Mouse (Mus musculus) splenic B cell, adult 2 months (primary cell): ENCODE measurements around the gene Arnt2.

Source experiments
- DNase-seq: peaks from one replicate; pipeline ENCODE4 v3.0.0-alpha.2; 2011; ENCODE audit warnings: low read depth, low spot score
- H3K27me3 ChIP-seq: 2 replicates; pipeline ENCODE4 v1.6.1; 2012; ENCODE audit warnings: mild to moderate bottlenecking, low read length, moderate library complexity, mixed read lengths; ENCODE audit not compliant: control insufficient read depth, poor library complexity, insufficient read depth, severe bottlenecking
- H3K36me3 ChIP-seq: 2 replicates; pipeline ENCODE4 v1.6.1; 2012; ENCODE audit warnings: mild to moderate bottlenecking, low read length, moderate library complexity, mixed read lengths; ENCODE audit not compliant: control insufficient read depth, poor library complexity, insufficient read depth, severe bottlenecking

The Arnt2 gene

DNA sequence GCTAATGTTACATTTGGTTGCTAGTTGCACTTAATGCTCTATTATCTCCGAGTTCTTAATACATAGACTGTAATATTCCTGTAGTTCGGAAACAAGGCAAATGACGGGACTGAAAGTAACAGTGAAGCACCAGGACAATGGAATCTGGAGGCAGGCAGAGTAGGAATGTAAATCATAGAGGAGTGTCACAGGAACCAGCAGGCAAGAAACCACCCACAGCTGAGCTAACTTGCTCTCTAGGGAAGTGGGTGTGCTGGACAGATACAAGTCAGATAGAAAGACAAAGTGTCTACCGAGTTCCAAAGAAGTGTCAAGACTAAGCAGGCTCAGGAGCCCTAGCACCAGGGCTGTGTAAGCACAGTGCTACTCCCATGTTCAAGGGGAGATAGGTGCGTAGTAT is 32.6 kb downstream of the Arnt2 start:
- DNase-seq, result no peak
- Histone ChIP-seq H3K27me3 (no peaks in the 10 kb centered on the region), H3K36me3 (no peaks in the 10 kb centered on the region)

DNA sequence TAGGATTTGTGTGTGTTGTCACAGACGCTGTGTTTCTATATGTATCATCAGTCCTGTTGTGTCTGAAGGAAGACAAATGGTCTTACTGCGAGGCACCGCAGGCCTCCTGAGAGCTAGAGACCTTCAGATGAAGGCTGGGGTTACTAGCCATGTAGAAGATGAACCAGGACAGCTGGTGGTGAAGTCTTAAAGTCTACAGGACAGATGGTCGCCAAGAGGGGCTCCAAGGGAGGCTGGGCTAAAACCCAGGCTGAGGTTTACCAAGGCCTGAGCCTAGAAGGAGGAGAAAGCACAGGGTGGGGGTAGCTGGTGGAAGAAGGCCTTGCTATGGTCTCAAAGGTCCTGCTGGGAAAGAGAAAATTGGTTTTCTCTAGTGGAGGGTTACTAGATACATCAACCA is 36.3 kb downstream of the Arnt2 start:
- no peaks in the 10 kb centered on the region for H3K36me3 ChIP-seq
- H3K27me3 ChIP-seq, result no peaks in the 10 kb centered on the region; the same call in 1 of the 2 replicates
- no peak for DNase-seq

DNA sequence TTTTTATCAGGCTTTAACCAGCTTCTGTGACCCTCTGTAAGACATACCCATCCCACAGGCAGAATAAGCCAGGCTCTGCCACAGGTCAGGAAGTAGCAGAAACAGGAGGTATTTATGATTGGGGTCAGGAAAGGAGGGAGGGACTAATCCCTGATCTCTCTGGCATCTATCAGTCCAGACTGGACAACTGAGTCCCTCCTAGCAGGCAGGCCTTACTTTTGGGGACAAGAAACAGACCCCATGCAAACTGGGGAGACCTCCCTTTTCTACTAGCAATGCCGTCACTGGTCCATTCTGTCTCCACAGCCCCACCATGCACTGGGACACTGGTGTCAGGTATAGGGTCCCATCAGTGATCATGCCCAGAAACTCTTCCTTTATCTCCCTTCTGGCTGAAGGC is 37.1 kb downstream of the Arnt2 start:
- no peaks in the 10 kb centered on the region; the same call in 1 of the 2 replicates for H3K27me3 ChIP-seq
- H3K36me3 ChIP-seq, result no peaks in the 10 kb centered on the region
- no peak for DNase-seq

DNA sequence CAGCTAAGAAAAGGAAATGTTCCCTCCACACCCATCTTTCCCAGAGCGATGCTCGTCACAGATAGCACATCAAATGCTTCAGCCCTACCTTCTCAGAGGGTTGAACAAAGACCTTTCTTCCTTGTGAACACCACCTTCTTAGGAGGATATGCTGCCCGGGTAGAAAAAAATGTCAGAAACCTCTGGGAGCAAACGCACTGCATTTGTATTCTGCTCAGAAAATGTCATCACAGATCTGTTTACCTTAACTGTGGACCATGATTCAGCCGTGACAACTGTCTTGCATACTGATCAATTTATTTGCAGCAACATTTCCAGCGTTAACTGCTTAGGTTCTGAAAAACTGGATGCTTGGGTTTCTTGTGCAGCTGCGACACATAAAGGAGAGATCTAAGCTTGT is 37.7 kb downstream of the Arnt2 start:
- Histone ChIP-seq H3K36me3 (no peaks in the 10 kb centered on the region), H3K27me3 (no peaks in the 10 kb centered on the region; the same call in 1 of the 2 replicates)
- DNase-seq, result no peak

DNA sequence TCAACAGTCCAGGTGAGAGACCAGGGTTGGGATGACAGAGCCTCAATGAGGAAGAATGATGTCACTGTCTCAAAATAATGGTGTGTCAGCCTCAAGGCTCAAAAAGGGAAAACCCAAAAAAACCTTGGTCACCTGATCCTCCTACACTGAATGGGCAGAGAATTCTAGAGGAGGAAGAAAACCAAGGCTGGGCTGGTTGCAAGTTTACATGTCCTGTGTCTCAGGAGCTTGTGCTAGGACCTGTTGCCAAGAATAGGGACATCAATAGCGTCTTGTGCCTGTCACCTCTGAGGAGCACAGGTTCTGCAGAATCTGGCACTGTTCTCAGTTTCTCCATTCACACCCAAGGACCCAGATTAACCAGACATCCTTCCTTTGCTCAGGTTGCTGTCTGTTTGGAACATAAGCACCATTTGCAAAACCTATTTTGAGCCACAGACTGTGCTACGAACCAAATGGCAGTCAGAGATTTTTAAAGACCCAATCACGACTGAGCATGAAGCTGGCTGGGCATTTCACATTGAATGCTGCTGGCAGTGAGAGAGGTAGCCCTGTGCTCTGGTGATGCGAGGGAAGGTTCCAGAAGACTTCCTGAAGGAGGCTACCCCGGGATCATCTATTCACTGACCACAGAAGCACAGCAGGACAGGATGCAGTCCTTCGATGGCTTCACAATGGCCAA is 38.9 kb downstream of the Arnt2 start:
- DNase-seq, result no peak
- no peaks in the 10 kb centered on the region for H3K36me3 ChIP-seq

DNA sequence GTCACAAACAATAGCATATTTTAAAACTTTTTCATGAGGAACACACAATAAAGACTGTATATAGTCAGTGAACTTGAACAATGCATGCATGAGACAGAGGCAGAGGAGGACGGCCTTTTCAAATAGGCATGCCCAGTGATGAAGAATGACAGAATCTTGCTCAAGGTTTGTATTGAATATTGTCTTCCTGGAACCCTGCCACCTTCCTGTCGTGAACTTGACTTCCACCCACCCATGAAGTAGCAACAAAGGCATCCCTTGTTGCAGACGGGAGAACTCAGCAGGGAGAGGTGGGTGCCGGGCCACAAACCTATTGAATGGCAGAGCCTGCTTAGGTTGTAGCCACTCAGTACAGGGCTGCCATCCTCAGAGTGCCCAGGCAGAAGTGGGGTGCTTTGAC is 43.7 kb downstream of the Arnt2 start:
- H3K36me3 ChIP-seq, result no peaks in the 10 kb centered on the region
- DNase-seq, result no peak
- no peaks in the 10 kb centered on the region; the same call in 1 of the 2 replicates for H3K27me3 ChIP-seq

More for the DNA sequence above, 38.9 kb downstream of the Arnt2 start:
- no peaks in the 10 kb centered on the region; the same call in 1 of the 2 replicates for H3K27me3 ChIP-seq

DNA sequence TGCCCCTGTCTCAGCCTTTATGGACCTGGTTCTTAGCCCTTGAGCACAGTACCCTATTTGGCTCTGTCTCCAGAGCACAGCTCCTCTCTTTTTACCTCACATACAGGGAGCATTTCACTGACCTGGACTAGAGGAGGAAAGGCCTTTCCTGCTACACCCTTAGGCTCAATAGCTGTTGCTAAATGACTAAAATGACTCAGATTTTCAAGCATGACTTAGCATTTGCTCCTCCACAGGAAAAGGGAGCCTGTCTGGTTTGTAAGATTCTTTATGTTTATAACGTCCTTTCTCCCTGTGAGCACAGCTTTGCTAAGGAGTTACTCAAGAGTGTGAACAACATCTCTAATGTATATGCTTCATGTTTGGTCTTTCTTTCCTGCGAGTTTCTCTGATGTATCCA is 47.3 kb downstream of the Arnt2 start:
- no peaks in the 10 kb centered on the region for H3K27me3 ChIP-seq
- DNase-seq, result no peak
- no peaks in the 10 kb centered on the region for H3K36me3 ChIP-seq

DNA sequence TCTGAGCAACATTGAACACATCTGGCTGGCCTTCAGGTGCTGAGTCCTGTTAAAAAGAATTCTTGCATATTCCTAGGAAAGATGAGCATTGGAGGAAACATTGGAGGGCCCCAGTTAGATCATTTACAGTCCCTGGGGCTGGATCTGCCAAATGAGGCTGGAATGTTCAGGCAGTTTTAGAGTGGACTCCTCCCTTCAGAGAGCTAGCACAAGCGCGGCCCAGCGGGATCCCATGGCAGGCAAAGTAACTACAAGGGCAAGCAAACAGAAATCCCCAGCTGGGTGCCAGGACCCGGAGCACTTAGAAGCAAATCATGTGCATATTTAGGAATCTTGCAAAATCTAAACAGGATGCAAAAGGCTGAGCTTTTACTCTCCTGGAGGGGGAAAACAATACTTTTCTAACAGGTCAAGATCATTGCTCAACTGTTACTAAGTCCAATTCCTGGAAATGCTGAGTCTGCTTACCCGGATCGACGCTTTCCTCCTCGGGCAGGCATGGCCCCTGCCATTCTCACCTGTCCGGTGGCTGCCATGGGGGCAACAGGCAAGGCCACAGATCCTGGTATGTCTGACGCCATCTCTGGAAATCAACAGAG is 48.8 kb downstream of the Arnt2 start:
- DNase-seq, result no peak
- Histone ChIP-seq H3K27me3 (no peaks in the 10 kb centered on the region), H3K36me3 (no peaks in the 10 kb centered on the region)

DNA sequence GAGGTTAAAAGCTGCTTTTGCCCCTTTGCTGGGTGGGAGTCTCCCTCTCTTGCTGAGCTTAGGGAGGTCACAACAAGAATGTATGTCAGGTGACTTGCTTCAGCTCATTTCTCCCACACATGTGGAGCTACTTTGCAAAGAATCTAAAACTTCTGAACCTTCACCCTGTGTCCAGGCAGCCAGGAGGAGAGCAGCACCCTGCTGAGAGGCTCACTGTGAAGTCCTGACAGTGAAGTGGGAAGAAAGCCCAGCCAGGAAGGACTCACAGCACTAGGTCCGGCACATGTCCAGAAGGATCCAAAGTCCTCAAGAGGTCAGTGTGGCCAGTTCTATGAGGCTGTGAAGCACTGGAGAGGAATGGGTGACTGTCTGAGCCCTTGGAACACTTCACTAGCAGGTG is 51.5 kb downstream of the Arnt2 start:
- Histone ChIP-seq H3K27me3 (no peaks in the 10 kb centered on the region), H3K36me3 (no peaks in the 10 kb centered on the region)
- no peak for DNase-seq

DNA sequence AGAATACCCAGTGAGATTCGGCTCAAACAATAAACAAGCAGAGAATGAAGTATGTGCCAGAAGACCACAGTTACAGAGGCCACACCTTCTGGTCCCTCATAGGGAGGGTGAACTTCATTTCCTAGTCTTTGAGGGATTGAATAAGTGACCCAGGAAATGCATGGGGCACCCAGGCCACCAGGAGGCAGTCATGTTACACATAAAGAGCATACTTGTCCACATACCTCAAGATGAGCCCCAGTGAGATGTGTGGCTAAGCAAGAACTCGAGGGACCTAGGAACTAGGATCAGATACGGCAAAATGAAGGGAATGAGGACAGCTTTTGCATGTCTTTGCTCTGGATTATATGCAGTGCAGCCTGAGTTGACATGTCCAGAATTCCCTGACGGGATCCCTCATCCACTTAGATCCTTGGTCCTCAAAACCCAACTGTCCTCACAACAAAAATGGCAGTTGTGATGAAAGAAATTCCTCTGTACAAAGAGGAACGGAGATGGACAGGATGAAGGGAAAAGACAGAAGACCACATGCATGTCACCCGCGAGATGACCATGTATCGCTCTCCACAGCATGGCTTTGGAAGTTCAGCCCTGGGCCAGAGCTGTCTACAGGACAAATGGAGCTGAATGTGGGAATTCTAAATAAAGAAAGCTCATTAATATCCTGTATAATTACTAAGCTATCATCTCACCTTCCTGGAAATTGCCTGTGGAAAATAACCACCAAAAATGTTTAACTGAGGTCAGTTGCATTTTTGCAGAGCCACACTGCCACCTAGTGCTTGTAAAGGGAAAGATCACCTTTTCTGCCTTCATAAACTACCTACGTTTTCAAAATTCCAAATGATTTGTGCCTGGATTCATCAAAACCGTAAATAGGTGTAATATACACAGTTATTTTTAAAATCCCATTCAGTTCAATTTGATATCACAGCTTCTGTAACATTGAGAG is 54.1 kb downstream of the Arnt2 start:
- Histone ChIP-seq H3K36me3 (no peaks in the 10 kb centered on the region), H3K27me3 (no peaks in the 10 kb centered on the region)
- peak; percentile 29 for DNase-seq

DNA sequence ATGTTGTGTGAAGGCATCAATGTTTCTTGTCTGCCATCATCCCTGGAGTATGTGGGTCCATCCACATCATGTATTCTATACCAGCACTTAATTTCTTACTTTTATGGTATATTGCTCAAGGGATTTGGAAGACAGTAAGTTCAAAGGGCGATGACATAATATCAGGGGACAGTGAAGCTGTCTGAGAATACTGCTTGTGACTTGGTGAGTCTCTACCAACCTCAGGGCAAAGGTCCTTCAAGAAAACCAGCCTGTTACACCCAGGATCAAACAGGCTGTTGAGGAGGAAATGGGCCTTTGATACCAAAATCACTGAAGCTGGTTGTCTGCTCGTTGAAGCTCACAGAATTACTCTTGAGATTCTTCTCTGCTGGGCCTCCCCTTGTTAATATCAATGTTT is 55.1 kb downstream of the Arnt2 start:
- no peaks in the 10 kb centered on the region for H3K27me3 ChIP-seq
- no peak for DNase-seq
- no peaks in the 10 kb centered on the region for H3K36me3 ChIP-seq

DNA sequence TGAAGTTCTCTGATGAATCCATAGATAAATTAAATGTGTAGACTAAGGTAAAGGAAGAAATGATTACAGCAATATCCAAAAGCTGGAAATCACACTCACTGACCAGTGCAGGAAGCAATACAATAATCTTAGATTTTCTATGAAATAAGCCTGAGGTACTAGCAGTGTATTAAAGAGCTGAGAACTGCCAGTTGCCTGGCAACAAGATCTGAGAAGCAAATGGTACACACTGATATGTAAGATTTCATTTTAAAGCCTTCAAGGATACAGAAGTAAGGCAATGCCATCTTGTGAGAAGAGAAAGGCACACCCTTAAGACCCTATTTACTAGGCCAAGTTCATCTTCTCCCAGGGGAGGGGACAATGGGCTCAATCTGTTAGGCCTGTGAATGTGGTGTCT is 59.4 kb downstream of the Arnt2 start:
- H3K36me3 ChIP-seq, result no peaks in the 10 kb centered on the region
- no peaks in the 10 kb centered on the region for H3K27me3 ChIP-seq
- DNase-seq, result no peak

DNA sequence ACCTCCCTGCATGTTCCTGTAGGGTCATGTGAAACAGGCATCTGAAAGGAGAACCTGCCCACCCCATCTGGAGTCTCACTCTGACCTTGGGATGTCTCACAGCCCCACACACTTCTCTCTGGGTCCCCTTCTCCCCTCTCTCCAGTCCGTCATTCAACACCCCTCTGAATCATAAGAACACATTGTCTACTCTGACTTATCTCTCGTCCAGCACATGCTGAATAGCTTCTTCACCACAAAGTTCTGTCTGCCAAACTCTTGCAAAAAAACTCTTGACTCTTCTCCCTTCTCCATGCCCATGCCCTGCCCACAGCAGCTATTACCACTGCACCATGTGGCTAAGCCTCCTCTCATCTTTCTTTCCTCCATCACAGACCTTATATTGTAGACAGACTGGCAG is 60.0 kb downstream of the Arnt2 start:
- DNase-seq, result no peak
- Histone ChIP-seq H3K27me3 (no peaks in the 10 kb centered on the region), H3K36me3 (no peaks in the 10 kb centered on the region)

DNA sequence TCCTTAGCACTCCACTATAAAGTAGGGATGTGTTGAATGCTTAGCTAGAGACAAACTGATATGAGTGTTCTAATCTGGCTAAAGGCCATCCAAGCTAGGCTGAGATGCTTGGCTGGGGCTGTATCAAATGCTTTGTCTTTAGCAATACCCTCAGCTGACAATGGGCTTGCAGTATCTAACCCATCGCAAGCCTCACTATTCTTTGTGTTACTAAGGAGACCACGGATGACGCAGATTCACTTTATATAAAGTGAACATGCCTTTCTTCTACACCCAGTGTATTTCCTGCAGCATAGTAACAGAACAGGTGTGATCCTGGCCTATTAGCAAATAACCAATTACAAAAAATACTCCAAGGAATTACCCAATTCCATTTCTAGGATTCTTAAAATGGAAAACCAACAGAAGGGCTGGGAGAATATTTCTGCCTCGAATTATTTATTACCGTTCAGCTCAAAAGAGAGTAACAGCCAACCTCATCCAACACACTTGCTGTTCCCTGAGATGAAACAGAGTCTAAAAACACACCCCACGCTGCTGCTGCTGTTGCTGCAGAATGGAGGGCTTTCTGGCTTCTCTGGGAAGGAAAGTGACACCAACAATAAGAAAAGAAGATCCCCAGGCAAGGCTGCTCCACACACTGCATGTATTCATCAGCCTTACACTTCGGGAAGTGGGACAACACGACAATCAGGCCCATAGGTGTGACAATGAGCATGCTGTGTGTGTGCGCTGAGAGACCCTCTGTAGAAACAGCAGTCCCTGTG is 61.6 kb downstream of the Arnt2 start:
- DNase-seq, result no peak
- Histone ChIP-seq H3K27me3 (no peaks in the 10 kb centered on the region), H3K36me3 (no peaks in the 10 kb centered on the region)
